Mouse (Mus musculus) lung, embryonic 16.5 days (tissue): ENCODE data around the gene Flywch1. TPM values are rescaled to one million over a fixed set of nuclear protein-coding genes. Genes with fewer than 3 reads are reported as not detected.

Experiments
- ATAC-seq: fragments of 200-750 bp; cut with Nextera tagmentation; 2 replicates; pipeline ENCODE4 v1.8.0; 2017; ENCODE audit warnings: low read depth, mild to moderate bottlenecking, moderate library complexity
- H3K27ac ChIP-seq: fragments of 300-500 bp; sonication (generic); 2 replicates; pipeline ENCODE4 v1.5.1; 2014; ENCODE audit warnings: mild to moderate bottlenecking, control low read depth, low read length
- H3K27me3 ChIP-seq: fragments of 300-500 bp; sonication (generic); 2 replicates; pipeline ENCODE4 v1.6.1; 2014; ENCODE audit warnings: low read depth, low read length, mixed read lengths; ENCODE audit not compliant: control insufficient read depth, insufficient read depth
- H3K36me3 ChIP-seq: fragments of 300-500 bp; sonication (generic); 2 replicates; pipeline ENCODE4 v1.6.1; 2014; ENCODE audit warnings: low read length; ENCODE audit not compliant: control insufficient read depth, insufficient read depth
- H3K4me1 ChIP-seq: fragments of 300-500 bp; sonication (generic); replicated peaks from 2 replicates; pipeline ENCODE4 v1.6.1; 2014; ENCODE audit warnings: low read length, mixed read lengths; ENCODE audit not compliant: control insufficient read depth, insufficient read depth
- H3K4me2 ChIP-seq: fragments of 300-500 bp; sonication (generic); 2 replicates; pipeline ENCODE4 v1.6.1; 2014; ENCODE audit warnings: low read depth, low read length, control low read depth
- H3K4me3 ChIP-seq: fragments of 300-500 bp; sonication (generic); 2 replicates; pipeline ENCODE4 v1.5.1; 2014; ENCODE audit warnings: mild to moderate bottlenecking, low read length, control low read depth
- H3K9ac ChIP-seq: fragments of 300-500 bp; sonication (generic); 2 replicates; pipeline ENCODE4 v1.6.1; 2014; ENCODE audit warnings: low read length, control low read depth
- H3K9me3 ChIP-seq: fragments of 300-500 bp; sonication (generic); 2 replicates; pipeline ENCODE4 v1.6.1; 2016; ENCODE audit warnings: low read length; ENCODE audit not compliant: control insufficient read depth
- WGBS: fragments of 180-500 bp; shearing (Covaris S2); extraction: QIAGEN DNeasy Blood & Tissue Kit; methylation state at CpG from one replicate; pipeline ENCODE4 v1.1.7; 2014; 5-methylcytosine and 5-hydroxymethylcytosine counted together
- polyA plus RNA-seq: library from polyadenylated mRNA; unstranded; fragments of >200 nt; fragmentation: Nextera tagmentation; extraction: Ambion mirVana; gene quantifications from 2 replicates; pipeline ENCODE4 v1.2.1, GENCODE M21; 2015

Flywch1 gene
- polyA plus RNA-seq, 1 experiment from 2014 or later, result 65.2 TPM

GRCm38 (mm10) chr17:23704741-23705140, 66.7 kb downstream of the Flywch1 start:
- Histone ChIP-seq H3K9ac (no peak overlapping the region), H3K27ac (no peak overlapping the region), H3K36me3 (no peaks in the 10 kb centered on the region), H3K9me3 (no peaks in the 10 kb centered on the region), H3K27me3 (peaks cover 5% of the 10 kb centered on the region), H3K4me1 (0 out of 2 replicates have a peak, but pooled peaks cover 2% of the 10 kb centered on the region), H3K4me3 (no peak overlapping the region), H3K4me2 (no peak overlapping the region)
- ATAC-seq, result no peak
- 44% methylated on average over 7 of the region's 7 CpGs for WGBS

GRCm38 (mm10) chr17:23703301-23703700, 68.1 kb downstream of the Flywch1 start:
- H3K4me3 ChIP-seq, result no peak overlapping the region
- 78% methylated on average over 9 of the region's 9 CpGs for WGBS
- no peak for ATAC-seq
- peaks cover 16% of the 10 kb centered on the region for H3K27me3 ChIP-seq
- no peak overlapping the region for H3K9ac ChIP-seq
- no peak overlapping the region for H3K4me2 ChIP-seq
- H3K27ac ChIP-seq, result no peak overlapping the region
- peaks cover 6% of the 10 kb centered on the region for H3K4me1 ChIP-seq
- H3K9me3 ChIP-seq, result no peaks in the 10 kb centered on the region
- H3K36me3 ChIP-seq, result no peaks in the 10 kb centered on the region

Other genes with a start within 250 kb of the Flywch1 start
- gene Zfp213, start 207.4 kb downstream of the Flywch1 start, polyA plus RNA-seq, result 17.4 and 21.7 TPM in 2 replicates
- gene Zfp13, start 172.1 kb downstream of the Flywch1 start, polyA plus RNA-seq, result 12.9 TPM in 2 replicates
- gene Zscan10, start 170.7 kb downstream of the Flywch1 start, polyA plus RNA-seq, result 0.26 and 0.36 TPM in 2 replicates
- 0.49 and 0.78 TPM in 2 replicates for gene Mmp25, start 126.3 kb downstream of the Flywch1 start, polyA plus RNA-seq
- 4.3 and 4.7 TPM in 2 replicates for gene Bicdl2, start 111.1 kb downstream of the Flywch1 start, polyA plus RNA-seq
- 88.4 and 90.6 TPM in 2 replicates for gene Hcfc1r1, start 98.0 kb downstream of the Flywch1 start, polyA plus RNA-seq
- 49.2 and 50.3 TPM in 2 replicates for gene Thoc6, start 97.7 kb downstream of the Flywch1 start, polyA plus RNA-seq
- gene Tnfrsf12a, start 94.1 kb downstream of the Flywch1 start, polyA plus RNA-seq, result 22.0 and 23.1 TPM in 2 replicates
- 196 and 206 TPM in 2 replicates for gene Cldn6, start 92.4 kb downstream of the Flywch1 start, polyA plus RNA-seq
- 2.4 and 2.6 TPM in 2 replicates for gene Cldn9, start 87.6 kb downstream of the Flywch1 start, polyA plus RNA-seq
- 0.14 TPM in 1 of 2 replicates, not detected in the other for gene 1520401A03Rik, start 48.8 kb downstream of the Flywch1 start, polyA plus RNA-seq
- gene Pkmyt1, start 45.3 kb downstream of the Flywch1 start, polyA plus RNA-seq, result 58.2 and 58.8 TPM in 2 replicates
- gene Paqr4, start 30.7 kb downstream of the Flywch1 start, polyA plus RNA-seq, result 51.8 and 52.7 TPM in 2 replicates
- gene Kremen2, start 25.8 kb downstream of the Flywch1 start, polyA plus RNA-seq, result 0.25 and 0.83 TPM in 2 replicates
- 29.0 and 31.4 TPM in 2 replicates for gene Flywch2, start 14.5 kb upstream of the Flywch1 start, polyA plus RNA-seq
- gene Srrm2, start 18.9 kb upstream of the Flywch1 start, polyA plus RNA-seq, result 411 and 414 TPM in 2 replicates
- 980 and 1,001 TPM in 2 replicates for gene Elob, start 57.5 kb upstream of the Flywch1 start, polyA plus RNA-seq
- not detected in 2 replicates for gene Prss33, start 64.5 kb upstream of the Flywch1 start, polyA plus RNA-seq
- gene Prss32, start 72.3 kb upstream of the Flywch1 start, polyA plus RNA-seq, result 0.41 TPM in 1 of 2 replicates, not detected in the other
- 0.75 and 0.99 TPM in 2 replicates for gene Prss41, start 72.6 kb upstream of the Flywch1 start, polyA plus RNA-seq
- not detected in 2 replicates for gene Prss21, start 96.5 kb upstream of the Flywch1 start, polyA plus RNA-seq
- gene Dcpp1, start 109.3 kb upstream of the Flywch1 start, polyA plus RNA-seq, result not detected in 2 replicates
- gene Dcpp2, start 109.3 kb upstream of the Flywch1 start, polyA plus RNA-seq, result not detected in 2 replicates
- gene Dcpp3, start 145.9 kb upstream of the Flywch1 start, polyA plus RNA-seq, result 0.88 and 2.0 TPM in 2 replicates
- not detected in 2 replicates for gene Sbp, start 170.1 kb upstream of the Flywch1 start, polyA plus RNA-seq
- gene Sbpl, start 183.7 kb upstream of the Flywch1 start, polyA plus RNA-seq, result not detected in 2 replicates
- gene Prss30, start 209.0 kb upstream of the Flywch1 start, polyA plus RNA-seq, result 0.14 TPM in 1 of 2 replicates, not detected in the other
- 1.1 and 1.5 TPM in 2 replicates for gene Prss22, start 226.5 kb upstream of the Flywch1 start, polyA plus RNA-seq